Mouse (Mus musculus): ENCODE measurements around the gene Slc39a8. TPM values are rescaled to one million over a fixed set of nuclear protein-coding genes. Genes with fewer than 3 reads are reported as not detected.

The Slc39a8 gene
- total RNA-seq, 1 experiment: 3.3 TPM

- Histone ChIP-seq H3K9ac (ENCODE audit: insufficient read depth, low read depth, low read length, poor library complexity, severe bottlenecking) (no peak overlapping the region), H3K9me3 (ENCODE audit: control insufficient read depth, insufficient read depth, low read depth, low read length) (no peaks in the 10 kb centered on the region), H3K4me3 (ENCODE audit: insufficient read depth in 1 of 2, low read depth in 1 of 2, low read length in 2 of 2, poor library complexity in 1 of 2, severe bottlenecking in 1 of 2) (no peak overlapping the region), H3K27ac (ENCODE audit: insufficient read depth, low read depth, low read length, poor library complexity, severe bottlenecking) (no peak overlapping the region), H3K36me3 (ENCODE audit: control insufficient read depth, insufficient read depth, low read length, poor library complexity, severe bottlenecking) (no peaks in the 10 kb centered on the region), H3K4me1 (ENCODE audit: control insufficient read depth in 2 of 2, insufficient read depth in 2 of 2, low read length in 2 of 2, poor library complexity in 1 of 2) (no peaks in the 10 kb centered on the region; a peak in 1 of 4 replicates)
- in situ Hi-C loops (cut with MboI; ENCODE audit: low sequenced_read_pairs in 2 of 2, unreplicated experiment in 2 of 2): no loop called here
- no peak for TF ChIP-seq HCFC1 (IDR thresholded peaks at IDR 0.05; ENCODE audit: borderline replicate concordance, insufficient read depth, low read length)
- TF ChIP-seq CHD2 (IDR thresholded peaks at IDR 0.05; ENCODE audit: low read depth, low read length): no peak
- no peak for TF ChIP-seq ZNF384 (IDR thresholded peaks at IDR 0.05; ENCODE audit: low read depth, low read length)
- TF ChIP-seq MAFK (IDR thresholded peaks at IDR 0.05; ENCODE audit: insufficient read depth, low read depth, low read length): no peak
- no peak for TF ChIP-seq ZC3H11A (IDR thresholded peaks at IDR 0.05; ENCODE audit: borderline replicate concordance, low read depth, low read length)
- no peak for DNase-seq (ENCODE audit: low read depth, low spot score)
Observed at GRCm38 (mm10) chr3:135841716-135842511, 16.8 kb downstream of the Slc39a8 start.

DNA sequence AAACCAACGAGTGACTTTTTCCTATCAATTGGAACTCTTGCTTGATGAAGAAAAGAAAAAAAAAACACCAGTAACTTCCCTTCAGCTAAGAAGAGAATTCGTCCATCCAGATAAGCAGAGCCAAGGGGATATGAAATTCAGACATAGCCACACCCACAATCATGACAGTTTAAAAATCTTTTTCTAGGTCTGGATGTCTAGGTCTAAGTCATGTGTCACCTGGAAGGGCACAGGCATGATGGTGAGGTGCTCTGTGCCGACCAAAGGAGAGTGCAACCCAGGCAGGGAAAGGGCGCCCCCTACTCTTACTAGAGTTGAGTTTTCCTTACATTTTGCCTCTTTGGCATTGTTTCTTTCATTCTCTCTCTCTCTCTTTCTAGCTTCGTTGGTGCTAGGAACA is 18.1 kb downstream of the Slc39a8 start:
- Histone ChIP-seq H3K4me1 (ENCODE audit: control insufficient read depth in 2 of 2, insufficient read depth in 2 of 2, low read length in 2 of 2, poor library complexity in 1 of 2) (no peaks in the 10 kb centered on the region), H3K27ac (ENCODE audit: insufficient read depth, low read depth, low read length, poor library complexity, severe bottlenecking) (no peak overlapping the region), H3K9me3 (ENCODE audit: control insufficient read depth, insufficient read depth, low read depth, low read length) (no peaks in the 10 kb centered on the region), H3K9ac (ENCODE audit: insufficient read depth, low read depth, low read length, poor library complexity, severe bottlenecking) (no peak overlapping the region), H3K36me3 (ENCODE audit: control insufficient read depth, insufficient read depth, low read length, poor library complexity, severe bottlenecking) (no peaks in the 10 kb centered on the region), H3K4me3 (ENCODE audit: insufficient read depth in 1 of 2, low read depth in 1 of 2, low read length in 2 of 2, poor library complexity in 1 of 2, severe bottlenecking in 1 of 2) (no peak overlapping the region)
- DNase-seq (ENCODE audit: low read depth, low spot score): no peak
- TF ChIP-seq ZC3H11A (IDR thresholded peaks at IDR 0.05; ENCODE audit: borderline replicate concordance, low read depth, low read length) (no peak), ZNF384 (IDR thresholded peaks at IDR 0.05; ENCODE audit: low read depth, low read length) (no peak), HCFC1 (IDR thresholded peaks at IDR 0.05; ENCODE audit: borderline replicate concordance, insufficient read depth, low read length) (no peak), CHD2 (IDR thresholded peaks at IDR 0.05; ENCODE audit: low read depth, low read length) (no peak), MAFK (IDR thresholded peaks at IDR 0.05; ENCODE audit: insufficient read depth, low read depth, low read length) (no peak)
- in situ Hi-C loops (cut with MboI; ENCODE audit: low sequenced_read_pairs in 2 of 2, unreplicated experiment in 2 of 2): no loop called here

DNA sequence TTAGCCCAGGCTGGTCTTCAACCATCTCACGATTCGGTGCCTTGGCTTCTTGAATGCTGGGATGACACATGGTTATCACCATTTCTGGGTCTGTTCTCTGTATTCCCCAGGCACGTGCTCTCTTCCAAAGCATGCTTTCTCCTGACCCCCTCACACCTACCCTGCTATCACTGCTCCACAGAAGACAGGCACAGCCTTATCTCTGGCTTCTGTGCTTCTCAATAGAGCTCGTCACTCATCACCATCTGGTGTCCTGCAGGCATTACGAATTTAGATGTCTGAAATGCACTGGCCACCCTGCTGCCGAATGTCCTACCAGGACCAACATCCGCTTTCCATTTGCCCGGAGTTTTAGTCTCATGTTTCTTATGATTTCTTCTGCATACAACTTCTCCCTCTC is 18.6 kb downstream of the Slc39a8 start:
- no peak for DNase-seq (ENCODE audit: low read depth, low spot score)
- H3K36me3 ChIP-seq (ENCODE audit: control insufficient read depth, insufficient read depth, low read length, poor library complexity, severe bottlenecking): no peaks in the 10 kb centered on the region
- H3K9me3 ChIP-seq (ENCODE audit: control insufficient read depth, insufficient read depth, low read depth, low read length): no peaks in the 10 kb centered on the region
- no peak overlapping the region for H3K27ac ChIP-seq (ENCODE audit: insufficient read depth, low read depth, low read length, poor library complexity, severe bottlenecking)
- H3K9ac ChIP-seq (ENCODE audit: insufficient read depth, low read depth, low read length, poor library complexity, severe bottlenecking): no peak overlapping the region
- in situ Hi-C loops (cut with MboI; ENCODE audit: low sequenced_read_pairs in 2 of 2, unreplicated experiment in 2 of 2): no loop called here
- no peak overlapping the region for H3K4me3 ChIP-seq (ENCODE audit: insufficient read depth in 1 of 2, low read depth in 1 of 2, low read length in 2 of 2, poor library complexity in 1 of 2, severe bottlenecking in 1 of 2)
- H3K4me1 ChIP-seq (ENCODE audit: control insufficient read depth in 2 of 2, insufficient read depth in 2 of 2, low read length in 2 of 2, poor library complexity in 1 of 2): no peaks in the 10 kb centered on the region
- TF ChIP-seq CHD2 (IDR thresholded peaks at IDR 0.05; ENCODE audit: low read depth, low read length): no peak
- TF ChIP-seq ZC3H11A (IDR thresholded peaks at IDR 0.05; ENCODE audit: borderline replicate concordance, low read depth, low read length): no peak
- TF ChIP-seq HCFC1 (IDR thresholded peaks at IDR 0.05; ENCODE audit: borderline replicate concordance, insufficient read depth, low read length): no peak
- no peak for TF ChIP-seq MAFK (IDR thresholded peaks at IDR 0.05; ENCODE audit: insufficient read depth, low read depth, low read length)
- TF ChIP-seq ZNF384 (IDR thresholded peaks at IDR 0.05; ENCODE audit: low read depth, low read length): no peak

- Histone ChIP-seq H3K4me3 (ENCODE audit: insufficient read depth in 1 of 2, low read depth in 1 of 2, low read length in 2 of 2, poor library complexity in 1 of 2, severe bottlenecking in 1 of 2) (no peak overlapping the region), H3K4me1 (ENCODE audit: control insufficient read depth in 2 of 2, insufficient read depth in 2 of 2, low read length in 2 of 2, poor library complexity in 1 of 2) (no peaks in the 10 kb centered on the region), H3K9me3 (ENCODE audit: control insufficient read depth, insufficient read depth, low read depth, low read length) (no peaks in the 10 kb centered on the region), H3K27ac (ENCODE audit: insufficient read depth, low read depth, low read length, poor library complexity, severe bottlenecking) (no peak overlapping the region), H3K36me3 (ENCODE audit: control insufficient read depth, insufficient read depth, low read length, poor library complexity, severe bottlenecking) (no peaks in the 10 kb centered on the region), H3K9ac (ENCODE audit: insufficient read depth, low read depth, low read length, poor library complexity, severe bottlenecking) (no peak overlapping the region)
- TF ChIP-seq CHD2 (IDR thresholded peaks at IDR 0.05; ENCODE audit: low read depth, low read length): no peak
- DNase-seq (ENCODE audit: low read depth, low spot score): no peak
- in situ Hi-C loops (cut with MboI; ENCODE audit: low sequenced_read_pairs in 2 of 2, unreplicated experiment in 2 of 2): no loop called here
Observed at GRCm38 (mm10) chr3:135844835-135845234, 19.8 kb downstream of the Slc39a8 start.

DNA sequence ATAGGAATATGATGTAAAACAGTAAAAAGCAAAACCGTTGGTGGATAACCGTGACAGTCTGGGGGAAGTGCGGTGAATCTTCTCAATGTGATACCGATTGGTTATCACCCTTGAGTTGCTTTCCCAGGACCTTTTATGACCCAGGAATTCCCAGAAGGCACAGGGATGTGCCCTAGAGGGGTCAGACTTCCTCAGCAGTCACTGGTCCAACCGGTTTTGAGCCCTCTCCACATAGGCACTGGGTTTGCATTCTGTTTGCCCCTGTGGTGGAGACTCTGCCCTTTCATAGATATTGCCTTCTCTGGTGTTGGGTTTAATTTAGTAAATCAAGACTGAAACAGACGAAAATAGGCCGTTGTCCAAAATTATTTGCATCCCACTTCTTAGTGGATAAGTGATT is 20.8 kb downstream of the Slc39a8 start:
- H3K27ac ChIP-seq (ENCODE audit: insufficient read depth, low read depth, low read length, poor library complexity, severe bottlenecking): no peak overlapping the region
- in situ Hi-C loops (cut with MboI; ENCODE audit: low sequenced_read_pairs in 2 of 2, unreplicated experiment in 2 of 2): no loop called here

More for the DNA sequence above, 20.8 kb downstream of the Slc39a8 start:
- Histone ChIP-seq H3K36me3 (ENCODE audit: control insufficient read depth, insufficient read depth, low read length, poor library complexity, severe bottlenecking) (no peaks in the 10 kb centered on the region), H3K9me3 (ENCODE audit: control insufficient read depth, insufficient read depth, low read depth, low read length) (no peaks in the 10 kb centered on the region), H3K4me3 (ENCODE audit: insufficient read depth in 1 of 2, low read depth in 1 of 2, low read length in 2 of 2, poor library complexity in 1 of 2, severe bottlenecking in 1 of 2) (no peak overlapping the region), H3K4me1 (ENCODE audit: control insufficient read depth in 2 of 2, insufficient read depth in 2 of 2, low read length in 2 of 2, poor library complexity in 1 of 2) (no peaks in the 10 kb centered on the region), H3K9ac (ENCODE audit: insufficient read depth, low read depth, low read length, poor library complexity, severe bottlenecking) (no peak overlapping the region)
- no peak for TF ChIP-seq HCFC1 (IDR thresholded peaks at IDR 0.05; ENCODE audit: borderline replicate concordance, insufficient read depth, low read length)
- no peak for DNase-seq (ENCODE audit: low read depth, low spot score)
